Mouse (Mus musculus): ENCODE results near the gene Gm37240.

DNA sequence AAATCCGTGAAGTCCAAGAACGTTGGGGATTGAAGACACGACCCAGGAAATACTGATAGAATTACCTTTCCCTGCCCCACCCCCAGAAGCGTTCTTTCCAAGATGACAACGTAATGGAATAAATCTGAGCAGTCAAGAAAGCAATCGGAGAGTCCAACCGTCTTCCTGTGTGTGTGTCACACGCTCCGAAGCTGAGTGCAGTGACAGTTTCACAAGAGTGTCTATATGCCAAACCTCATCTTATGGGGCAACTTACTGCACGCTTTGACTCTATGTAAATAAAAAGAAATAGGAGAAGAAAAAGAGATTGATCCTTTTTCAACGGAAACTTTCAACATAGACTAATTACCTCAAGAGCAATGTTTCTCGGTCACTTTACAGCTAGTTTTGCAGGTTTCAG, 715.2 kb downstream of the Gm37240 start:
- TF ChIP-seq POLR2A (IDR thresholded peaks at IDR 0.05; ENCODE audit: borderline replicate concordance, extremely low read depth, insufficient read depth, insufficient read length, poor library complexity, severe bottlenecking) (no peak), CTCF (IDR thresholded peaks at IDR 0.05; ENCODE audit: borderline replicate concordance, extremely low read depth, insufficient read depth, insufficient read length) (no peak)
